Mouse (Mus musculus) neural tube, embryonic 12.5 days (tissue): Measurements from ENCODE around the gene Parn. TPM values are rescaled to one million over a fixed set of nuclear protein-coding genes. Genes with fewer than 3 reads are reported as not detected.
"Not testable (repeated sequence)": the region's sequence is repeated elsewhere in the genome, so short reads cannot be mapped to it uniquely, and the experiment has no call there.

Source experiments
- ATAC-seq: fragments of 200-750 bp; cut with Nextera tagmentation; 2 replicates; pipeline ENCODE4 v1.8.0; 2017; ENCODE audit warnings: low read depth, mild to moderate bottlenecking, moderate TSS enrichment, moderate library complexity; ENCODE audit not compliant: low FRiP score
- H3K27ac ChIP-seq: fragments of 300-500 bp; sonication (generic); 2 replicates; pipeline ENCODE4 v1.5.1; 2016
- H3K27me3 ChIP-seq: fragments of 300-500 bp; sonication (generic); replicated peaks from 2 replicates; pipeline ENCODE4 v1.6.1; 2016; ENCODE audit warnings: mild to moderate bottlenecking
- H3K36me3 ChIP-seq: fragments of 300-500 bp; sonication (generic); 2 replicates; pipeline ENCODE4 v1.6.1; 2016; ENCODE audit warnings: mild to moderate bottlenecking
- H3K4me1 ChIP-seq: fragments of 300-500 bp; sonication (generic); 2 replicates; pipeline ENCODE4 v1.6.1; 2016
- H3K4me2 ChIP-seq: fragments of 300-500 bp; sonication (generic); replicated peaks from 2 replicates; pipeline ENCODE4 v1.6.1; 2016; ENCODE audit warnings: mild to moderate bottlenecking
- H3K4me3 ChIP-seq: fragments of 300-500 bp; sonication (generic); 2 replicates; pipeline ENCODE4 v1.5.1; 2016
- H3K9ac ChIP-seq: fragments of 300-500 bp; sonication (generic); 2 replicates; pipeline ENCODE4 v1.6.1; 2016; ENCODE audit warnings: mild to moderate bottlenecking
- H3K9me3 ChIP-seq: fragments of 300-500 bp; sonication (generic); 2 replicates; pipeline ENCODE4 v1.6.1; 2016; ENCODE audit warnings: mild to moderate bottlenecking
- WGBS: fragments of 180-500 bp; shearing (Covaris S2); methylation state at CpG from one replicate; pipeline ENCODE4 v1.1.7; 2016; 5-methylcytosine and 5-hydroxymethylcytosine counted together
- polyA plus RNA-seq: library from polyadenylated mRNA; unstranded; fragments of >200 nt; fragmentation: Nextera tagmentation; extraction: Ambion mirVana; gene quantifications from 2 replicates; pipeline ENCODE4 v1.2.1, GENCODE M21; 2016

The Parn gene
- polyA plus RNA-seq, 1 experiment from 2014 or later: 41.9 TPM

GRCm38 (mm10) chr16:13669282-13669681 lies 1.3 kb upstream of the Parn start:
- peaks cover 15% of the 10 kb centered on the region for H3K4me1 ChIP-seq
- H3K4me3 ChIP-seq: no peak overlapping the region
- no peak overlapping the region for H3K4me2 ChIP-seq
- no peak overlapping the region for H3K27ac ChIP-seq
- peaks cover 12% of the 10 kb centered on the region; the same call in 1 of the 2 replicates for H3K36me3 ChIP-seq
- H3K9me3 ChIP-seq: no peaks in the 10 kb centered on the region
- no peak for ATAC-seq
- 86% methylated on average over 1 of the region's 1 CpGs for WGBS
- no peak overlapping the region for H3K9ac ChIP-seq
- no peaks in the 10 kb centered on the region for H3K27me3 ChIP-seq

GRCm38 (mm10) chr16:13668402-13669108 lies 585 bp upstream of the Parn start:
- Histone ChIP-seq H3K9ac (no peak overlapping the region), H3K9me3 (no peaks in the 10 kb centered on the region), H3K27me3 (no peaks in the 10 kb centered on the region), H3K4me3 (no peak overlapping the region), H3K27ac (no peak overlapping the region), H3K4me1 (peaks cover 15% of the 10 kb centered on the region), H3K36me3 (peaks cover 13% of the 10 kb centered on the region; the same call in 1 of the 2 replicates), H3K4me2 (peak overlapping the region; percentile 86)
- 82% methylated on average over 10 of the region's 10 CpGs for WGBS
- ATAC-seq: no peak

- H3K9me3 ChIP-seq: no peaks in the 10 kb centered on the region
- H3K27me3 ChIP-seq: no peaks in the 10 kb centered on the region
- H3K4me3 ChIP-seq: no peak overlapping the region
- H3K9ac ChIP-seq: no peak overlapping the region
- H3K36me3 ChIP-seq: peaks cover 60% of the 10 kb centered on the region
- 93% methylated on average over 9 of the region's 9 CpGs for WGBS
- no peaks in the 10 kb centered on the region for H3K4me1 ChIP-seq
- H3K4me2 ChIP-seq: no peak overlapping the region
- H3K27ac ChIP-seq: no peak overlapping the region
- ATAC-seq: no peak
Measured at GRCm38 (mm10) chr16:13660736-13661135, 7.2 kb downstream of the Parn start.

- Histone ChIP-seq H3K4me2 (no peak overlapping the region), H3K9ac (no peak overlapping the region), H3K36me3 (peaks cover 60% of the 10 kb centered on the region), H3K27me3 (no peaks in the 10 kb centered on the region), H3K4me3 (no peak overlapping the region), H3K4me1 (no peaks in the 10 kb centered on the region), H3K27ac (no peak overlapping the region), H3K9me3 (no peaks in the 10 kb centered on the region)
- ATAC-seq: no peak
- WGBS: 91% methylated on average over 3 of the region's 3 CpGs
Measured at GRCm38 (mm10) chr16:13658886-13659285, 9.1 kb downstream of the Parn start.

GRCm38 (mm10) chr16:13645930-13646329 lies 22.0 kb downstream of the Parn start:
- 91% methylated on average over 4 of the region's 4 CpGs for WGBS

GRCm38 (mm10) chr16:13644474-13644873 lies 23.5 kb downstream of the Parn start:
- no peak for ATAC-seq
- H3K4me1 ChIP-seq: no peaks in the 10 kb centered on the region
- H3K27me3 ChIP-seq: no peaks in the 10 kb centered on the region
- no peak overlapping the region for H3K4me3 ChIP-seq
- H3K4me2 ChIP-seq: no peak overlapping the region
- no peak overlapping the region for H3K27ac ChIP-seq
- WGBS: 87% methylated on average over 3 of the region's 3 CpGs
- peaks cover 20% of the 10 kb centered on the region; the same call in 1 of the 2 replicates for H3K36me3 ChIP-seq
- H3K9me3 ChIP-seq: no peaks in the 10 kb centered on the region
- H3K9ac ChIP-seq: no peak overlapping the region

More at GRCm38 (mm10) chr16:13645930-13646329, 22.0 kb downstream of the Parn start:
- Histone ChIP-seq H3K4me3 (no peak overlapping the region), H3K9ac (no peak overlapping the region), H3K36me3 (peaks cover 29% of the 10 kb centered on the region), H3K27ac (no peak overlapping the region), H3K27me3 (no peaks in the 10 kb centered on the region), H3K9me3 (no peaks in the 10 kb centered on the region), H3K4me1 (no peaks in the 10 kb centered on the region), H3K4me2 (no peak overlapping the region)
- no peak for ATAC-seq

- Histone ChIP-seq H3K4me2 (no peak overlapping the region), H3K27me3 (no peaks in the 10 kb centered on the region), H3K36me3 (peaks cover 19% of the 10 kb centered on the region), H3K4me3 (no peak overlapping the region), H3K27ac (no peak overlapping the region), H3K4me1 (no peaks in the 10 kb centered on the region), H3K9ac (no peak overlapping the region), H3K9me3 (no peaks in the 10 kb centered on the region)
- ATAC-seq: no peak
- WGBS: 75% methylated on average over 7 of the region's 7 CpGs
Measured at GRCm38 (mm10) chr16:13640064-13640463, 27.9 kb downstream of the Parn start.

GRCm38 (mm10) chr16:13639508-13639907 lies 28.5 kb downstream of the Parn start:
- Histone ChIP-seq H3K4me3 (no peak overlapping the region), H3K9me3 (no peaks in the 10 kb centered on the region), H3K27me3 (no peaks in the 10 kb centered on the region), H3K27ac (no peak overlapping the region), H3K36me3 (peaks cover 21% of the 10 kb centered on the region), H3K4me2 (no peak overlapping the region), H3K9ac (no peak overlapping the region), H3K4me1 (no peaks in the 10 kb centered on the region)
- no peak for ATAC-seq
- WGBS: 89% methylated on average over 5 of the region's 5 CpGs

GRCm38 (mm10) chr16:13638198-13638597 lies 29.8 kb downstream of the Parn start:
- not testable (repeated sequence) for H3K27me3 ChIP-seq, H3K27ac ChIP-seq, H3K9ac ChIP-seq, H3K4me2 ChIP-seq, H3K4me3 ChIP-seq, H3K4me1 ChIP-seq, H3K9me3 ChIP-seq, ATAC-seq
- WGBS: 12% methylated on average over 2 of the region's 2 CpGs
- H3K36me3 ChIP-seq: peaks cover 26% of the 10 kb centered on the region

- Histone ChIP-seq H3K4me3 (no peak overlapping the region), H3K4me2 (no peak overlapping the region), H3K4me1 (no peaks in the 10 kb centered on the region), H3K36me3 (peaks cover 45% of the 10 kb centered on the region), H3K9me3 (no peaks in the 10 kb centered on the region), H3K27me3 (no peaks in the 10 kb centered on the region), H3K9ac (no peak overlapping the region), H3K27ac (no peak overlapping the region)
- WGBS: 53% methylated on average over 5 of the region's 5 CpGs
- ATAC-seq: no peak
Measured at GRCm38 (mm10) chr16:13628345-13628744, 39.6 kb downstream of the Parn start.

GRCm38 (mm10) chr16:13621745-13622507 lies 46.0 kb downstream of the Parn start:
- Histone ChIP-seq H3K27ac (no peak overlapping the region), H3K4me2 (no peak overlapping the region), H3K4me3 (no peak overlapping the region), H3K27me3 (no peaks in the 10 kb centered on the region), H3K9me3 (no peaks in the 10 kb centered on the region), H3K9ac (no peak overlapping the region), H3K36me3 (peaks cover 28% of the 10 kb centered on the region), H3K4me1 (no peaks in the 10 kb centered on the region)
- 96% methylated on average over 3 of the region's 3 CpGs for WGBS
- ATAC-seq: no peak

- no peak for ATAC-seq
- Histone ChIP-seq H3K9me3 (no peaks in the 10 kb centered on the region), H3K4me1 (no peaks in the 10 kb centered on the region), H3K27ac (no peak overlapping the region), H3K4me3 (no peak overlapping the region), H3K9ac (no peak overlapping the region), H3K27me3 (no peaks in the 10 kb centered on the region), H3K4me2 (no peak overlapping the region), H3K36me3 (peaks cover 20% of the 10 kb centered on the region)
- WGBS: 97% methylated on average over 3 of the region's 3 CpGs
Measured at GRCm38 (mm10) chr16:13620194-13620593, 47.8 kb downstream of the Parn start.
